Comparison of ENCODE assay signal across 8 mouse cellular contexts in the genomic region with DNA sequence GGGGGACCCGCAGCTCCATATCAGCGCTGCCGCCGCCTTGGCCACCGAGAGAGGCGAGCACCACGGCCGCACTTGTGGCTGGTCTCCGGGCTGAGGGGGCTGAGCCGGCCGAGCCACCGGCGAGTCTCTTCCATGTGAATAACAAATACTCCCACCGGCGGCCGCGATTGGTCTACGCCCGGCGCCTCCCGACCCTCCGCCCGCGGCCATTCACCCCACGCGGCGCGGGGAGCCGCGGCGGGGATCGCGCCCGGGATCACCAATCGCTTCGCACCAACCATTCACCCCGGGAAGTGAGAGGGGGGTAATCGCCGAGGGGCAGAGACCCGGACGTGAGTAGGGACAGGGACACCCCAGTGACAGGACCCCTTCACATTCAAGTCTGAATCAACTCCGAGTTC. TPM values are rescaled to one million over a fixed set of nuclear protein-coding genes. Genes with fewer than 3 reads are reported as not detected.
DNase-seq lines count a peak whose midpoint lies in the region; ATAC-seq and TF ChIP-seq lines count a peak whose summit lies in the region.

Grm8 (minus strand) TSS at position 178 of the 401 bp plus-strand sequence.

- no peak for TF ChIP-seq CTCF in C2C12 (IDR thresholded peaks at IDR 0.05; ENCODE audit: control insufficient read depth, insufficient read depth, insufficient read length)
- no peak for TF ChIP-seq CTCF in heart, postnatal 0 days (IDR thresholded peaks at IDR 0.05; ENCODE audit: low read depth)

- ATAC-seq in heart, postnatal 0 days (ENCODE audit: insufficient read depth, low read depth), result no peak; the same call in 1 of the 2 replicates
- ATAC-seq in midbrain, embryonic 15.5 days (replicated peaks), result peak; percentile 67

- no peak within 1 kb of the TSS for H3K4me3 ChIP-seq in C2C12 (ENCODE audit: insufficient read depth, poor library complexity, severe bottlenecking)
- peak within 1 kb of the TSS; percentile 58 for H3K4me3 ChIP-seq in heart, postnatal 0 days (ENCODE audit: low read depth, low read length)
- peak within 1 kb of the TSS; percentile 74 for H3K4me3 ChIP-seq in midbrain, embryonic 15.5 days

- peak within 1 kb of the TSS; percentile 15 for H3ac ChIP-seq in C2C12 (ENCODE audit: control insufficient read depth, insufficient read length, low read depth)

- H3K27me3 ChIP-seq in C2C12 (ENCODE audit: control insufficient read depth, insufficient read depth, insufficient read length), result peaks cover 32% of the 10 kb centered on the region
- peaks cover 58% of the 10 kb centered on the region for H3K27me3 ChIP-seq in heart, postnatal 0 days (ENCODE audit: control insufficient read depth, insufficient read depth, low read length)
- 0 out of 2 replicates have a peak, but pooled peaks cover 4% of the 10 kb centered on the region for H3K27me3 ChIP-seq in midbrain, embryonic 15.5 days (replicated peaks)

- DNase-seq in cerebellum, adult 11 months, result peak; percentile 4
- no peak for DNase-seq in cerebellum, adult 9-10 months
- peak; percentile 72 for DNase-seq in embryo, embryonic 11 days
- DNase-seq in heart, postnatal 0 days (ENCODE audit: low spot score), result no peak
- DNase-seq in left cerebral cortex, postnatal 36 days (ENCODE audit: low spot score in 2 of 2), result peak; percentile 47 to 68
- no peak for DNase-seq in urinary bladder, postnatal 4 days (ENCODE audit: low spot score in 2 of 2)

- no peaks in the 10 kb centered on the region for H3K79me3 ChIP-seq in C2C12 (ENCODE audit: low read depth)

- TF ChIP-seq EP300 in heart, postnatal 0 days (IDR thresholded peaks at IDR 0.05; ENCODE audit: low read depth), result no peak

- H3K27ac ChIP-seq in heart, postnatal 0 days (ENCODE audit: low read depth), result no peak within 1 kb of the TSS
- H3K27ac ChIP-seq in midbrain, embryonic 15.5 days, result peak within 1 kb of the TSS; percentile 69

- intact Hi-C loops in left cerebral cortex, postnatal 36 days (cut with DNase I), result loop anchor here (2.0 kb wide), 1 partner anchor 478 kb away; no protein-coding TSS in a partner anchor

- WGBS in heart, postnatal 0 days, result 1% methylated on average over 34 of the region's 42 CpGs
- WGBS in midbrain, embryonic 15.5 days, result under 1% methylated on average over 42 of the region's 42 CpGs

- no peaks in the 10 kb centered on the region for H3K9me3 ChIP-seq in heart, postnatal 0 days (replicated peaks; ENCODE audit: control insufficient read depth, low read length)
- H3K9me3 ChIP-seq in midbrain, embryonic 15.5 days, result no peaks in the 10 kb centered on the region

- no peaks in the 10 kb centered on the region for H3K36me3 ChIP-seq in C2C12 (ENCODE audit: control insufficient read depth, insufficient read depth)
- H3K36me3 ChIP-seq in heart, postnatal 0 days (replicated peaks; ENCODE audit: control insufficient read depth, insufficient read depth, low read length), result no peaks in the 10 kb centered on the region
- no peaks in the 10 kb centered on the region for H3K36me3 ChIP-seq in midbrain, embryonic 15.5 days (replicated peaks)

- H3K79me2 ChIP-seq in C2C12 (ENCODE audit: control insufficient read depth, insufficient read depth), result no peaks in the 10 kb centered on the region

- peaks cover 9% of the 10 kb centered on the region for H3K4me1 ChIP-seq in heart, postnatal 0 days (ENCODE audit: control insufficient read depth, insufficient read depth)
- H3K4me1 ChIP-seq in midbrain, embryonic 15.5 days, result peaks cover 28% of the 10 kb centered on the region

- no peak within 1 kb of the TSS for H3K9ac ChIP-seq in heart, postnatal 0 days (replicated peaks; ENCODE audit: low read depth, low read length)
- peak within 1 kb of the TSS; percentile 58 for H3K9ac ChIP-seq in midbrain, embryonic 15.5 days

- H3K4me2 ChIP-seq in heart, postnatal 0 days (ENCODE audit: low read depth, low read length), result peak within 1 kb of the TSS; percentile 97
- peak within 1 kb of the TSS; percentile 99 for H3K4me2 ChIP-seq in midbrain, embryonic 15.5 days

TF ChIP-seq in C2C12, 6 proteins besides CTCF, POLR2A, EP300 and RAD21:
- TF ChIP-seq MYOG (IDR thresholded peaks at IDR 0.05; ENCODE audit: control insufficient read depth, extremely low read depth, insufficient read length), result no peak
- no peak for TF ChIP-seq MYOD1 (IDR thresholded peaks at IDR 0.05; ENCODE audit: control insufficient read depth, insufficient read length, low read depth)
- TF ChIP-seq FOSL1 (IDR thresholded peaks at IDR 0.05; ENCODE audit: insufficient read depth, low read length, poor library complexity, severe bottlenecking), result no peak
- no peak for TF ChIP-seq CEBPB (IDR thresholded peaks at IDR 0.05; ENCODE audit: low read depth)
- TF ChIP-seq USF1 (IDR thresholded peaks at IDR 0.05; ENCODE audit: low read depth), result no peak
- no peak for TF ChIP-seq MAX (IDR thresholded peaks at IDR 0.05)
TF ChIP-seq in C2C12: peak in this region for 0.

RNA-seq across cellular contexts. Expression of gene Grm8, which starts in this region (rescaled TPM):
- not detected for polyA plus RNA-seq in C2C12 (2012; fragmentation: generic; extraction: Trizol)
- total RNA-seq in heart, postnatal 0 days (2014; rRNA removed; ENCODE audit: low replicate concordance), result not detected in 2 replicates
- 0.08 TPM in 1 of 2 replicates, not detected in the other for polyA plus RNA-seq in heart, postnatal 0 days (2015; fragmentation: Nextera tagmentation; extraction: Ambion mirVana)
- total RNA-seq in left cerebral cortex, postnatal 36 days (2021), result 10 to 100 TPM; 24.5 to 26.3 TPM
- polyA plus RNA-seq in midbrain, embryonic 15.5 days (2015; fragmentation: Nextera tagmentation; extraction: Ambion mirVana), result 15.0 and 16.5 TPM in 2 replicates

Comparison
In these comparisons a context has a peak if more than half of its experiments do, and no peak if none do; other contexts are left out.
1. RNA of gene Grm8 (total RNA-seq): 24.5 to 26.3 TPM in left cerebral cortex, postnatal 36 days; not detected in heart, postnatal 0 days; every median in the first group is over 10 times any median in the second.
2. RNA of gene Grm8 (polyA plus RNA-seq): 15.0 to 16.5 TPM in midbrain, embryonic 15.5 days; 0.08 TPM in heart, postnatal 0 days and not detected in C2C12 (single experiment); every median in the first group is over 10 times any median in the second.
3. DNase-seq: peak in cerebellum, adult 11 months (single experiment), embryo, embryonic 11 days (single experiment) and left cerebral cortex, postnatal 36 days (2 of 2); none in cerebellum, adult 9-10 months (single experiment), heart, postnatal 0 days (single experiment) and urinary bladder, postnatal 4 days (0 of 2).